In genomic region chr10:105110247-105110646, GRCm38 (mm10) we compare ENCODE assay signal across 19 mouse cellular contexts.
DNase-seq lines count a peak whose midpoint lies in the region; ATAC-seq lines count a peak whose summit lies in the region.
"Had no signal": no experiment of that assay in that cellular context is flagged by ENCODE, and none has a peak within 500 bp of the region (broad histone marks: within the 10 kb centered on the region; RNA-seq: fewer than 3 reads in every experiment).

No protein-coding gene starts in this region.

- H3K27ac ChIP-seq in forebrain, embryonic 11.5 days (ENCODE audit: low read depth, low read length): no peak overlapping the region
- H3K27ac ChIP-seq in forebrain, embryonic 10.5 days: no peak overlapping the region
- no peak overlapping the region; the same call in 1 of the 2 replicates for H3K27ac ChIP-seq in forebrain, embryonic 15.5 days (replicated peaks)
- H3K27ac ChIP-seq in neural tube, embryonic 14.5 days (ENCODE audit: low read depth, low read length): no peak overlapping the region
- no peak overlapping the region for H3K27ac ChIP-seq in kidney, embryonic 14.5 days (ENCODE audit: low read depth, low read length)
- H3K27ac ChIP-seq: left cerebral cortex, adult 2 months; limb, embryonic 12.5 days; liver, embryonic 14.5 days; stomach, embryonic 15.5 days had no signal

- peak; percentile 64; the same call in 1 of the 2 replicates for ATAC-seq in forebrain, embryonic 11.5 days (replicated peaks; ENCODE audit: low FRiP score)
- ATAC-seq in forebrain, embryonic 15.5 days (replicated peaks): peak; percentile 88
- peak; percentile 76; the same call in 1 of the 2 replicates for ATAC-seq in neural tube, embryonic 14.5 days (ENCODE audit: low read depth)
- no peak for ATAC-seq in kidney, embryonic 14.5 days (ENCODE audit: low FRiP score, low TSS enrichment)

- no peak overlapping the region for H3K9ac ChIP-seq in forebrain, embryonic 11.5 days (ENCODE audit: low read length)
- H3K9ac ChIP-seq in forebrain, embryonic 15.5 days (replicated peaks): no peak overlapping the region
- H3K9ac ChIP-seq in neural tube, embryonic 14.5 days (replicated peaks; ENCODE audit: low read depth, low read length): no peak overlapping the region
- no peak overlapping the region for H3K9ac ChIP-seq in kidney, embryonic 14.5 days (ENCODE audit: low read depth, low read length)
- H3K9ac ChIP-seq: limb, embryonic 12.5 days; liver, embryonic 14.5 days; stomach, embryonic 15.5 days had no signal

- H3K4me1 ChIP-seq in forebrain, embryonic 11.5 days (replicated peaks; ENCODE audit: control insufficient read depth, insufficient read depth, low read length): no peaks in the 10 kb centered on the region
- H3K4me1 ChIP-seq in forebrain, embryonic 10.5 days: peaks cover 10% of the 10 kb centered on the region
- H3K4me1 ChIP-seq in forebrain, embryonic 15.5 days: peaks cover 4% of the 10 kb centered on the region
- no peaks in the 10 kb centered on the region; the same call in 1 of the 2 replicates for H3K4me1 ChIP-seq in neural tube, embryonic 14.5 days (ENCODE audit: control insufficient read depth, insufficient read depth, low read length)
- H3K4me1 ChIP-seq in kidney, embryonic 14.5 days (ENCODE audit: control insufficient read depth, insufficient read depth, low read length): no peaks in the 10 kb centered on the region
- H3K4me1 ChIP-seq: stomach, embryonic 15.5 days had no signal

- H3K27me3 ChIP-seq in forebrain, embryonic 11.5 days (ENCODE audit: control insufficient read depth, insufficient read depth, low read length): no peaks in the 10 kb centered on the region
- no peaks in the 10 kb centered on the region for H3K27me3 ChIP-seq in forebrain, embryonic 10.5 days (ENCODE audit: poor library complexity, severe bottlenecking)
- no peaks in the 10 kb centered on the region for H3K27me3 ChIP-seq in forebrain, embryonic 15.5 days
- H3K27me3 ChIP-seq in neural tube, embryonic 14.5 days (ENCODE audit: control insufficient read depth, insufficient read depth, low read length): no peaks in the 10 kb centered on the region
- H3K27me3 ChIP-seq in kidney, embryonic 14.5 days (ENCODE audit: control insufficient read depth, insufficient read depth, low read length): no peaks in the 10 kb centered on the region
- H3K27me3 ChIP-seq: limb, embryonic 12.5 days; megakaryocyte, embryonic 14.5 days; stomach, embryonic 15.5 days had no signal

- no peak overlapping the region for H3K4me3 ChIP-seq in forebrain, embryonic 11.5 days (ENCODE audit: low read depth, low read length)
- no peak overlapping the region for H3K4me3 ChIP-seq in forebrain, embryonic 10.5 days
- H3K4me3 ChIP-seq in forebrain, embryonic 15.5 days: no peak overlapping the region
- H3K4me3 ChIP-seq in neural tube, embryonic 14.5 days (ENCODE audit: low read depth, low read length): no peak overlapping the region
- no peak overlapping the region for H3K4me3 ChIP-seq in kidney, embryonic 14.5 days (ENCODE audit: low read length)
- H3K4me3 ChIP-seq: left cerebral cortex, adult 2 months; limb, embryonic 12.5 days; megakaryocyte, embryonic 14.5 days; stomach, embryonic 15.5 days had no signal

- no peaks in the 10 kb centered on the region for H3K36me3 ChIP-seq in forebrain, embryonic 11.5 days (ENCODE audit: control insufficient read depth, insufficient read depth, low read length)
- no peaks in the 10 kb centered on the region for H3K36me3 ChIP-seq in forebrain, embryonic 10.5 days (replicated peaks)
- no peaks in the 10 kb centered on the region for H3K36me3 ChIP-seq in forebrain, embryonic 15.5 days
- no peaks in the 10 kb centered on the region for H3K36me3 ChIP-seq in neural tube, embryonic 14.5 days (ENCODE audit: control insufficient read depth, insufficient read depth, low read length)
- H3K36me3 ChIP-seq in kidney, embryonic 14.5 days (ENCODE audit: control insufficient read depth, insufficient read depth, low read length): no peaks in the 10 kb centered on the region
- H3K36me3 ChIP-seq: limb, embryonic 12.5 days; stomach, embryonic 15.5 days had no signal

- WGBS in forebrain, embryonic 11.5 days: 0% methylated on average over 5 of the region's 5 CpGs
- 4% methylated on average over 5 of the region's 5 CpGs for WGBS in forebrain, embryonic 10.5 days
- 2% methylated on average over 5 of the region's 5 CpGs for WGBS in forebrain, embryonic 15.5 days
- WGBS in neural tube, embryonic 14.5 days: 2% methylated on average over 5 of the region's 5 CpGs
- 30% methylated on average over 5 of the region's 5 CpGs for WGBS in kidney, embryonic 14.5 days

- no peaks in the 10 kb centered on the region for H3K9me3 ChIP-seq in forebrain, embryonic 11.5 days (ENCODE audit: control insufficient read depth, low read length)
- H3K9me3 ChIP-seq in forebrain, embryonic 10.5 days: no peaks in the 10 kb centered on the region
- no peaks in the 10 kb centered on the region for H3K9me3 ChIP-seq in forebrain, embryonic 15.5 days
- no peaks in the 10 kb centered on the region for H3K9me3 ChIP-seq in neural tube, embryonic 14.5 days (ENCODE audit: control insufficient read depth, low read length)
- H3K9me3 ChIP-seq in kidney, embryonic 14.5 days (ENCODE audit: control insufficient read depth, low read length): no peaks in the 10 kb centered on the region
- H3K9me3 ChIP-seq: limb, embryonic 12.5 days; megakaryocyte, embryonic 14.5 days; stomach, embryonic 15.5 days had no signal

- no peak overlapping the region for H3K4me2 ChIP-seq in forebrain, embryonic 11.5 days (ENCODE audit: low read depth, low read length, severe bottlenecking)
- no peak overlapping the region for H3K4me2 ChIP-seq in forebrain, embryonic 15.5 days (replicated peaks)
- no peak overlapping the region for H3K4me2 ChIP-seq in neural tube, embryonic 14.5 days (ENCODE audit: low read depth, low read length)
- no peak overlapping the region for H3K4me2 ChIP-seq in kidney, embryonic 14.5 days (replicated peaks; ENCODE audit: low read depth, low read length)
- H3K4me2 ChIP-seq: heart, embryonic 11.5 days; limb, embryonic 12.5 days; stomach, embryonic 15.5 days had no signal

- no peak for DNase-seq in forebrain, embryonic 11.5 days (ENCODE audit: low spot score)
- DNase-seq in forebrain, embryonic 10.5 days (ENCODE audit: extremely low spot score, low spot score): no peak
- peak; percentile 27 for DNase-seq in mesoderm, embryonic 11.5 days (ENCODE audit: low read depth, low spot score)
- no peak for DNase-seq in cerebellum, adult 8-10 months
- no peak for DNase-seq in layer of hippocampus, adult 9-10 months (ENCODE audit: low spot score)
- DNase-seq: heart, postnatal 4 days; kidney, adult 18-20 months; lung, postnatal 10 days; right cerebral cortex, adult 18-20 months; spleen, adult 18-20 months had no signal
